Mouse (Mus musculus): ENCODE measurements around the gene Pbx3. TPM values are rescaled to one million over a fixed set of nuclear protein-coding genes. Genes with fewer than 3 reads are reported as not detected.

The Pbx3 gene
- polyA plus RNA-seq, 1 experiment from 2014 or later = 87.4 TPM

DNA sequence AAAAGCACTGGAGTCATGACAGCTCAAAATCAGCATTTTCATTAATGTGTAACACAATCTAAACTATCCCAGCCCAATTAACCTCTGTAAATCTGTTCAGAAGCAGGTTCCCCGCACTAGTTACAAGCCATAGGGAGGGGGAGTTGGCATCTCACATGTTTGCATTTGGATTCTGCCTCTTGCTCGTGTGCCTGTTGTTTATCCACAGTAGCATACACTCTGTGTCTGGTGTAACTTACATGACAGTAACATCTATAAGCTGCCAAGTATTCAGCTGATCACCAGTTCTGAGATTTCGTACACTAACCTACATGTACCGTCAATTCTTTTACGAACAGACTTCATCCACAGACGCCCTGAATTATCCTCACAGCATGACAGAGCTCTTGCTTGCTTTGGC lies 147.5 kb downstream of the Pbx3 start:
- no peak overlapping the region for H3K27ac ChIP-seq (ENCODE audit: low read depth, low read length)

DNA sequence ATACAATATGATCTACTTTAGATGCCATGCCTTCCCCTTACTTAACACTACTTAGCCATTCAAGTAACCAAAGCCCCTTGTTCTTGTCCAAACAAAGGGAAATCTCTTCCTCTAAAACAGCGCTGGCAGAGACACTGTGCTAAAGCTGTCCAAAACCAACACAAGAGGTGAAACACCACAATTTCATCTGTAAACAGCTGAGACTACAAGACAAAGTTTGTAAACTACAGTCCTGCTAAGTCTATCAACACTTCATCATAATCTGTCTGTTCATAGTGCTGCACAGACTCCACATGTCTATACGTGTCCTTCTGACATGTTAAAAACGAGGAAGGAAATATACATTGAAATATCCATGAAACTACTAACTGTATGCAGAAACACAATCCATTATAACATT lies 151.5 kb downstream of the Pbx3 start:
- WGBS = 90% methylated on average over 3 of the region's 3 CpGs
- Histone ChIP-seq H3K9ac (ENCODE audit: low read depth, low read length) (no peak overlapping the region), H3K36me3 (ENCODE audit: control insufficient read depth, insufficient read depth, low read length) (no peaks in the 10 kb centered on the region), H3K4me3 (ENCODE audit: low read depth, low read length) (no peak overlapping the region), H3K27me3 (ENCODE audit: control insufficient read depth, insufficient read depth, low read length) (no peaks in the 10 kb centered on the region), H3K4me2 (replicated peaks; ENCODE audit: low read depth, low read length) (no peak overlapping the region), H3K27ac (ENCODE audit: low read depth, low read length) (no peak overlapping the region), H3K9me3 (ENCODE audit: control insufficient read depth, low read length) (no peaks in the 10 kb centered on the region), H3K4me1 (replicated peaks; ENCODE audit: control insufficient read depth, insufficient read depth, low read length) (no peaks in the 10 kb centered on the region)
- no peak for DNase-seq (ENCODE audit: low spot score)
- no peak for ATAC-seq (ENCODE audit: low FRiP score)

More for the DNA sequence above, 147.5 kb downstream of the Pbx3 start:
- Histone ChIP-seq H3K36me3 (ENCODE audit: control insufficient read depth, insufficient read depth, low read length) (no peaks in the 10 kb centered on the region), H3K4me1 (replicated peaks; ENCODE audit: control insufficient read depth, insufficient read depth, low read length) (no peaks in the 10 kb centered on the region), H3K9ac (ENCODE audit: low read depth, low read length) (no peak overlapping the region), H3K9me3 (ENCODE audit: control insufficient read depth, low read length) (no peaks in the 10 kb centered on the region), H3K4me2 (replicated peaks; ENCODE audit: low read depth, low read length) (no peak overlapping the region), H3K4me3 (ENCODE audit: low read depth, low read length) (no peak overlapping the region), H3K27me3 (ENCODE audit: control insufficient read depth, insufficient read depth, low read length) (no peaks in the 10 kb centered on the region)
- ATAC-seq (ENCODE audit: low FRiP score) (no peak), DNase-seq (ENCODE audit: low spot score) (no peak)
- 68% methylated on average over 6 of the region's 6 CpGs for WGBS

DNA sequence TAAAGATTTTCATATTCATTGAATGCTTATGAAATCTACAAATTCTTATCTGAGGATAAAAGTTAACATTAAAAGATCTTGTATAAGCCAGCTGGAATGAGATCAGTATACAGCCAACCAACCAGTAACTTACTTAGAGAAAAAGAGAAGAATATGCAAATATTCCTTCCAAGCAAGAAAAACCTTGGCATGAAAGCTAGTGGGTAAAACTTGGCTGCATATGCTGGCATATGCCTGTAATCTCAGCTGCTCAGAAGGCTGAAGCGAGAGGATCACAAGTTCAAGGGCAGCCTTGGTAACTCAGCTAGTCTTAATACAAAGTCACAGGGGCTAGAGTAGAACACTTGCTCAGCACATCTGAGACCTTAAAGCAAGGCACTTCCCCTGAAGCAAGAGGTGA lies 153.8 kb downstream of the Pbx3 start:
- H3K27ac ChIP-seq (ENCODE audit: low read depth, low read length) = no peak overlapping the region
- H3K27me3 ChIP-seq (ENCODE audit: control insufficient read depth, insufficient read depth, low read length) = no peaks in the 10 kb centered on the region
- H3K9me3 ChIP-seq (ENCODE audit: control insufficient read depth, low read length) = no peaks in the 10 kb centered on the region
- DNase-seq (ENCODE audit: low spot score) (no peak), ATAC-seq (ENCODE audit: low FRiP score) (no peak)
- no peaks in the 10 kb centered on the region for H3K4me1 ChIP-seq (replicated peaks; ENCODE audit: control insufficient read depth, insufficient read depth, low read length)
- H3K4me2 ChIP-seq (replicated peaks; ENCODE audit: low read depth, low read length) = no peak overlapping the region
- no peak overlapping the region for H3K4me3 ChIP-seq (ENCODE audit: low read depth, low read length)
- WGBS = 91% methylated on average over 1 of the region's 1 CpGs
- no peak overlapping the region for H3K9ac ChIP-seq (ENCODE audit: low read depth, low read length)
- no peaks in the 10 kb centered on the region for H3K36me3 ChIP-seq (ENCODE audit: control insufficient read depth, insufficient read depth, low read length)

DNA sequence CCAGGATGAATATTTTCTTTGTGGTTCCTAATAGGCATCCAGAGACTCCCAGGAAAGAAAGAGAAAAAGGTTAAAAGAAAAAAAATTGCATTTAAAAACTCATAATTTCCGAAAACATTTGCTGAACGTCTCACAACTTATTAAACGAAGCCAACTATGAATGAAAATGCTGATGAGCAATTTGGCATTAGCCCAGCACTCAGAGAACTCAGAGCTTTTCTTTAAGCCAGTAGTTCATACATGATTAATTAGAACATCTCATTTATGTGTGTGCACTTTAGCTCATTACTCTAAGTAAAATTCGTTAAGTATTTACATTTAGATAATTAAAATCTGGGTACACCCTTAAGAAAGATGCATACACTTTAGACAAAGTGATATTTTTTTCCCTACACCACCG lies 155.3 kb downstream of the Pbx3 start:
- WGBS = 90% methylated on average over 5 of the region's 5 CpGs
- no peak overlapping the region for H3K27ac ChIP-seq (ENCODE audit: low read depth, low read length)
- no peak overlapping the region for H3K9ac ChIP-seq (ENCODE audit: low read depth, low read length)
- H3K36me3 ChIP-seq (ENCODE audit: control insufficient read depth, insufficient read depth, low read length) = no peaks in the 10 kb centered on the region
- no peaks in the 10 kb centered on the region for H3K4me1 ChIP-seq (replicated peaks; ENCODE audit: control insufficient read depth, insufficient read depth, low read length)
- DNase-seq (ENCODE audit: low spot score) (no peak), ATAC-seq (ENCODE audit: low FRiP score) (no peak)
- H3K4me3 ChIP-seq (ENCODE audit: low read depth, low read length) = no peak overlapping the region
- no peaks in the 10 kb centered on the region for H3K27me3 ChIP-seq (ENCODE audit: control insufficient read depth, insufficient read depth, low read length)
- no peak overlapping the region for H3K4me2 ChIP-seq (replicated peaks; ENCODE audit: low read depth, low read length)
- no peaks in the 10 kb centered on the region for H3K9me3 ChIP-seq (ENCODE audit: control insufficient read depth, low read length)

DNA sequence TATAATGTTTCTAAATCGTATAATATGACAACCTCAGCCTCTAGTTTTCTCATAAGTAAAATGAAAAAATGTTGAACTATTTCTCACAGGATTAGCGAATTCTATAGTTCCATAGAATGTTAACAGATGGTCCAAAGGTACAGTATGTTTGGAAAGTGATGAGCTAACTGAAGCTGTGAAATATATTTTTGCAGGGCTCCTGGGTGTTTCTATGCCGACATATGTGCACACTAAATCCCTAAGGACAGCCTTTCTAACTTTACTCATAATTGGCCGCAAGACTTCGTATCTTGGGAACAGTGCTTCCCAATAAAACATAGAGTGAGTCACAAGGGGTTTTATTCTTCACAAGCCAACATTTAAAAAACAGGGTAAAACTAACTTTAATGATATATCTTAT lies 157.4 kb downstream of the Pbx3 start:
- H3K4me2 ChIP-seq (replicated peaks; ENCODE audit: low read depth, low read length) = no peak overlapping the region
- H3K36me3 ChIP-seq (ENCODE audit: control insufficient read depth, insufficient read depth, low read length) = no peaks in the 10 kb centered on the region
- H3K4me1 ChIP-seq (replicated peaks; ENCODE audit: control insufficient read depth, insufficient read depth, low read length) = no peaks in the 10 kb centered on the region
- no peak overlapping the region for H3K9ac ChIP-seq (ENCODE audit: low read depth, low read length)
- 88% methylated on average over 5 of the region's 5 CpGs for WGBS
- ATAC-seq (ENCODE audit: low FRiP score) (no peak), DNase-seq (ENCODE audit: low spot score) (no peak)
- no peak overlapping the region for H3K4me3 ChIP-seq (ENCODE audit: low read depth, low read length)
- H3K9me3 ChIP-seq (ENCODE audit: control insufficient read depth, low read length) = no peaks in the 10 kb centered on the region
- no peak overlapping the region for H3K27ac ChIP-seq (ENCODE audit: low read depth, low read length)
- no peaks in the 10 kb centered on the region for H3K27me3 ChIP-seq (ENCODE audit: control insufficient read depth, insufficient read depth, low read length)

DNA sequence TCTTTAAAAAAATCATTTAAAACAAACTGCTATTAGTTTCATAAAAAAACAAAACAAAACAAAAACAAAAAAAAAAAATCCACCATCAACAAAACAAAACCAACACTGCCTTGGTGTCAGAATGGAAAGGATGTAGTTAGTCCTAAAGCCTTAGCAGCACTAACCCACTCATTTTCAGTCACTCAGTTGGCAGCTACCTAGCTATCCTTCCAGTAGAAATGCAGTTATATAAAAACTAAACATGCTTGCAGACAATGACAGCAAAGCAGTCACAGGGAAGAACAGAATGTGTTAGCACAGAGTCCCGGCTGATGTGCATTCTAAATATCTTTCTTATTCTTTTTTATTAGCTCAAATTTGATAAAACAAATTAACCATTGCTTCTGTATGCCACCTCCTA lies 160.5 kb downstream of the Pbx3 start:
- no peak for ATAC-seq (ENCODE audit: low FRiP score)
- 97% methylated on average over 1 of the region's 1 CpGs for WGBS

DNA sequence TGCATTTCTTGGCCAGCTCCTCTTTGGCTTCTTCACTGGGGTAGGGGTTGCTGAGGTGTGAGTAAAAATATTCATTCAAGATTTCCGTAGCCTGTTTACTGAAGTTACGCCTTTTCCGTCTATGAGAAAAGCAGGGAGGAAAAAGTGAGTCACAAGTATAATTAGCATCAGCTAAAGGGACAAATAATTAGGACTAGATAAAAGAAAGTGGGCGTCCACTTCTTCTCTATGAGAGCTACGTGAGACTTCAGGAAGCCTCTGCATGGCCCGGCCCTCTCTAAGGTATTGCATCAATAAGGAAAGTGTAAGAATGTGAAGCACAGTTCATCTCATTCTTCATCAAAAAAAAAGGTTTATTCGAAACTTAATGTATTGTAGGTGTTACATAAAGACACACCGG lies 168.1 kb downstream of the Pbx3 start:
- Histone ChIP-seq H3K27ac (ENCODE audit: low read depth, low read length) (no peak overlapping the region), H3K4me2 (replicated peaks; ENCODE audit: low read depth, low read length) (no peak overlapping the region), H3K36me3 (ENCODE audit: control insufficient read depth, insufficient read depth, low read length) (0 out of 2 replicates have a peak, but pooled peaks cover 4% of the 10 kb centered on the region), H3K4me3 (ENCODE audit: low read depth, low read length) (no peak overlapping the region), H3K4me1 (replicated peaks; ENCODE audit: control insufficient read depth, insufficient read depth, low read length) (no peaks in the 10 kb centered on the region), H3K9ac (ENCODE audit: low read depth, low read length) (no peak overlapping the region), H3K9me3 (ENCODE audit: control insufficient read depth, low read length) (no peaks in the 10 kb centered on the region), H3K27me3 (ENCODE audit: control insufficient read depth, insufficient read depth, low read length) (no peaks in the 10 kb centered on the region)
- no peak for DNase-seq (ENCODE audit: low spot score)
- no peak for ATAC-seq (ENCODE audit: low FRiP score)
- WGBS = 96% methylated on average over 8 of the region's 8 CpGs

More for the DNA sequence above, 160.5 kb downstream of the Pbx3 start:
- no peak overlapping the region for H3K4me3 ChIP-seq (ENCODE audit: low read depth, low read length)
- H3K36me3 ChIP-seq (ENCODE audit: control insufficient read depth, insufficient read depth, low read length) = no peaks in the 10 kb centered on the region
- no peak overlapping the region for H3K27ac ChIP-seq (ENCODE audit: low read depth, low read length)
- no peaks in the 10 kb centered on the region for H3K27me3 ChIP-seq (ENCODE audit: control insufficient read depth, insufficient read depth, low read length)
- H3K9me3 ChIP-seq (ENCODE audit: control insufficient read depth, low read length) = no peaks in the 10 kb centered on the region
- no peak for DNase-seq (ENCODE audit: low spot score)
- H3K4me1 ChIP-seq (replicated peaks; ENCODE audit: control insufficient read depth, insufficient read depth, low read length) = no peaks in the 10 kb centered on the region
- no peak overlapping the region for H3K9ac ChIP-seq (ENCODE audit: low read depth, low read length)
- no peak overlapping the region for H3K4me2 ChIP-seq (replicated peaks; ENCODE audit: low read depth, low read length)

DNA sequence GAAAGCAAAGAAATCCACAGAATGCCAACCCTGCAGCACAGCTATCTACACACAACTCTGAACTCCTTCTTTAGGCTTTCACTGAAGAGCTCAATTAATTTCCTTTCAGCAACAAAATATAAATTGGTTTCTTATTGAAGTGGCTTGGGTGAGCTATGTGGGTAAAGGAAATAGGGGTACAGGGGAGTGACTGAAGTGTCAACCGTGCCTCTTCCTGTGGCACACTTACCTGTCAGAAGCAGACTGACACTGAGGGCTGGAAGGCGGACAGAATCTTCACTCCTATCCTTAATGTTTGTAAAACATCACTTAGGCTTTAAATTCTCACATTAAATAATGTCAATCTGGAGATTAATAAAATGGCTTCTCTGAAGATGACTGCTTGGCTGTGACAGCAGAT lies 168.6 kb downstream of the Pbx3 start:
- 98% methylated on average over 2 of the region's 2 CpGs for WGBS
- no peak overlapping the region for H3K4me2 ChIP-seq (replicated peaks; ENCODE audit: low read depth, low read length)
- no peak overlapping the region for H3K9ac ChIP-seq (ENCODE audit: low read depth, low read length)
- 0 out of 2 replicates have a peak, but pooled peaks cover 4% of the 10 kb centered on the region for H3K36me3 ChIP-seq (ENCODE audit: control insufficient read depth, insufficient read depth, low read length)
- H3K9me3 ChIP-seq (ENCODE audit: control insufficient read depth, low read length) = no peaks in the 10 kb centered on the region
- no peaks in the 10 kb centered on the region for H3K27me3 ChIP-seq (ENCODE audit: control insufficient read depth, insufficient read depth, low read length)
- H3K27ac ChIP-seq (ENCODE audit: low read depth, low read length) = no peak overlapping the region
- ATAC-seq (ENCODE audit: low FRiP score) (no peak), DNase-seq (ENCODE audit: low spot score) (no peak)
- H3K4me3 ChIP-seq (ENCODE audit: low read depth, low read length) = no peak overlapping the region
- no peaks in the 10 kb centered on the region for H3K4me1 ChIP-seq (replicated peaks; ENCODE audit: control insufficient read depth, insufficient read depth, low read length)

DNA sequence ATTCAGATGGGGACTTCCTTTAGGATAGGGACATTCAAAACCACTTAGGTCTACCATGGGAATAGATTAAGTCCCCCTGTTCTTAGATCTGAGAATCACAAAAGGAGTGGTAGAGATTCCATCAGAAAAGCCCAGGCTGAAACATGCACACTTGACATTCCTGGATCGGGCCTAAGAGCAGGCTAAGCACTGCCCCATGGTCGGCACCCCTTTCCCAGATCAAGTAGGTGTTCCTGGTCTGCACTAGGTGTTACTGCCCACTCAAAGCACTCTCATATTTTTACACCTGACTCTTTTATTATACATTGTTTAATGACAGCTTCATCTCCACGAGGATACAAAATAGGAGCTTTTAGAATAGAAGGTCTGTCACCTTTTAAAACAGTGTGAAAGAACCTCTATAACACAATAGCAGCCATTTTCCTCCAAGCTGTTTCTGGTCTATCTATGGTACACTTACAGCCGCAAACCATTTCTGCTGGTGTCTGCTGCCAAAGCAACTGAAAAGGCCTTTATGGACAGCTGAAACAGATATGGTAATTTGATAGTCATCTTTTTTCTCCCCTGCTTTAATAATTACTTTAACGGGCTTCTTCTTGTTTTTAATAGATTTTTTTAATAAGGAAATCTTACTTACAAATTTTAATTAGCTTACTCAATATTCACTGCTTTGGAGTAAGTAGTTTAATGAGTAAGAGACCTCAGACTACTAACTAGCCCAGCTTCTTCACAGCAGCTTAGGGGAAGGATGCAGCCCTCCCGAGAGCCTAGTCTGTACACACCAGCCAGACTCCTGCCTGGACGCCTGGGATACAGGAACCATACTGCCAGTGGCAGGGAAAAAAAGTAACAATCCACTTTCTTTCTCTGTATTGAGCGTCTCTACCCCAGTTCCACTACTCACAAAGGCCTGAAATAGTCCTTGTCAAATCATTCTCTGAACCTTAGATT lies 178.8 kb downstream of the Pbx3 start:
- no peak overlapping the region for H3K4me3 ChIP-seq (ENCODE audit: low read depth, low read length)
- no peak for DNase-seq (ENCODE audit: low spot score)
- 79% methylated on average over 8 of the region's 8 CpGs for WGBS
- ATAC-seq (ENCODE audit: low FRiP score) = no peak
- H3K27me3 ChIP-seq (ENCODE audit: control insufficient read depth, insufficient read depth, low read length) = no peaks in the 10 kb centered on the region
- no peak overlapping the region for H3K27ac ChIP-seq (ENCODE audit: low read depth, low read length)
- H3K9me3 ChIP-seq (ENCODE audit: control insufficient read depth, low read length) = no peaks in the 10 kb centered on the region
- no peaks in the 10 kb centered on the region for H3K4me1 ChIP-seq (replicated peaks; ENCODE audit: control insufficient read depth, insufficient read depth, low read length)
- no peak overlapping the region for H3K9ac ChIP-seq (ENCODE audit: low read depth, low read length)
- no peak overlapping the region for H3K4me2 ChIP-seq (replicated peaks; ENCODE audit: low read depth, low read length)
- no peaks in the 10 kb centered on the region for H3K36me3 ChIP-seq (ENCODE audit: control insufficient read depth, insufficient read depth, low read length)
